Mouse (Mus musculus): ENCODE results near the gene Auts2. TPM values are rescaled to one million over a fixed set of nuclear protein-coding genes. Genes with fewer than 3 reads are reported as not detected.
A peak's percentile ranks its signal among the peaks of the same experiment; 100 is the strongest.

Gene Auts2
- polyA plus RNA-seq, 1 experiment from 2014 or later: 14.7 TPM

DNA sequence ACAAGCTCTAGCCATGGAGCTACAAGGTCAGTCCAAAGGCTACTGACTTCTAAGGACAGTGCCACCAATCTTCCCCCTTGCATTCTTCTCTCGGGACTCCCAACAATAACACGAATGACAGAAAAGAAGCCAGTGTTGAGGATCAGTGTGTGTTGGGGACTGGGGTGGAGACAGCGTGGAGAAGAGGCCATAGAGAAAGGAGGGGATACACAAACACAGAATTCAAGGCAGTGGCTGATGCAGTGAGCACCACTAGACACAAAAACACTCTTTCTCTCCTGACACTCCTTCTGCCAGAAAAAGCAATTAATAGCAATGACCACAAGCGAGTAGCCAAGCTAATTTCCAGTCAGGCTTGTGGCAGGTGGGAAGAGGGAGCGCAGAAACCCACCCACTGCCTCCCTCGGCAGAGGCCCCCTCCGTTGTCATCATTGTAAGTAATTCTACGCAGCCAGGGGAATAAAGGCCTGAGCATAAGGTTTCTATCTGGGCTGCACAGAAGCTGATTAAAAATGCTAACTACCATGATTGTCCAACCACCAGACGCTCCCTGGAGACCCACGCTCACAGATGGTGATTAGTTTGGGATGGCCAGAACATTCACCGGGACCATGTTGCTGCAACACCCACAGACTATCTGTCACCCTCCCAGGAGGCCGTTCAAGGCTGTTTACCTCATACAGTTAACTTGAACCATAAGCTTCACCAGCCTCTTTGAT, 862.9 kb downstream of the Auts2 start:
- Histone ChIP-seq H3K27ac (ENCODE audit: low read length) (no peak overlapping the region), H3K36me3 (ENCODE audit: control insufficient read depth, insufficient read depth, low read length) (no peaks in the 10 kb centered on the region; the same call in 1 of the 2 replicates), H3K4me3 (ENCODE audit: low read length) (no peak overlapping the region), H3K9me3 (ENCODE audit: control insufficient read depth, low read length) (peaks cover 4% of the 10 kb centered on the region; the same call in 1 of the 2 replicates), H3K27me3 (replicated peaks; ENCODE audit: control insufficient read depth, insufficient read depth, low read length) (no peaks in the 10 kb centered on the region), H3K4me1 (ENCODE audit: control insufficient read depth, insufficient read depth, low read length) (no peaks in the 10 kb centered on the region), H3K9ac (ENCODE audit: low read depth, low read length) (no peak overlapping the region), H3K4me2 (ENCODE audit: low read depth, low read length) (no peak overlapping the region)
- ATAC-seq: no peak
- 69% methylated on average over 12 of the region's 12 CpGs for WGBS

DNA sequence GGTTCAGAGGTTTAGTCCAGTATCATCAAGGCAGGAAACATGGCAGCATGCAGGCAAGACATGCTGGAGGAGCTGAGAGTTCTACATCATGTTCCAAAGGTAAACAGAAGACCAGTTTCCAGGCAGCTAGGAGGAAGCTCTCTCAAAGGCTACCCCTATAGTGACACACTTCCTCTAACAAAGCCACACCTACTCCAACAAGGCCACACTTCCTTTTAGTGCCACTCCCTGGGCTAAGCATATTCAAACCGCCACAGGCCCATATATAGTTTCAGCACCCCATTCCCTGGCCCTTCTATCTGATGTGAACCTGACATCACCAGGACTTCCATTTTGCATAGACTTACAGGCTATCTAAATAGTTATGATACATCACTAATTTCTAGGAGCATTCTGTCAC, 863.6 kb downstream of the Auts2 start:
- H3K9me3 ChIP-seq (ENCODE audit: control insufficient read depth, low read length): peaks cover 4% of the 10 kb centered on the region; the same call in 1 of the 2 replicates
- H3K9ac ChIP-seq (ENCODE audit: low read depth, low read length): no peak overlapping the region
- no peak overlapping the region for H3K4me3 ChIP-seq (ENCODE audit: low read length)
- WGBS: 70% methylated on average over 1 of the region's 1 CpGs
- ATAC-seq: 0 out of 2 replicates have a peak, but pooled peaks have one; percentile 18
- no peak overlapping the region for H3K4me2 ChIP-seq (ENCODE audit: low read depth, low read length)
- H3K4me1 ChIP-seq (ENCODE audit: control insufficient read depth, insufficient read depth, low read length): no peaks in the 10 kb centered on the region
- H3K27me3 ChIP-seq (replicated peaks; ENCODE audit: control insufficient read depth, insufficient read depth, low read length): no peaks in the 10 kb centered on the region
- no peak overlapping the region for H3K27ac ChIP-seq (ENCODE audit: low read length)
- no peaks in the 10 kb centered on the region; the same call in 1 of the 2 replicates for H3K36me3 ChIP-seq (ENCODE audit: control insufficient read depth, insufficient read depth, low read length)

GRCm38 (mm10) chr5:131677518-131677917, 865.6 kb downstream of the Auts2 start:
- Histone ChIP-seq H3K4me2 (ENCODE audit: low read depth, low read length) (no peak overlapping the region), H3K9ac (ENCODE audit: low read depth, low read length) (no peak overlapping the region), H3K9me3 (ENCODE audit: control insufficient read depth, low read length) (no peaks in the 10 kb centered on the region), H3K4me3 (ENCODE audit: low read length) (no peak overlapping the region), H3K4me1 (ENCODE audit: control insufficient read depth, insufficient read depth, low read length) (no peaks in the 10 kb centered on the region), H3K27ac (ENCODE audit: low read length) (no peak overlapping the region), H3K27me3 (replicated peaks; ENCODE audit: control insufficient read depth, insufficient read depth, low read length) (no peaks in the 10 kb centered on the region), H3K36me3 (ENCODE audit: control insufficient read depth, insufficient read depth, low read length) (no peaks in the 10 kb centered on the region)
- WGBS: 88% methylated on average over 5 of the region's 5 CpGs
- no peak for ATAC-seq

DNA sequence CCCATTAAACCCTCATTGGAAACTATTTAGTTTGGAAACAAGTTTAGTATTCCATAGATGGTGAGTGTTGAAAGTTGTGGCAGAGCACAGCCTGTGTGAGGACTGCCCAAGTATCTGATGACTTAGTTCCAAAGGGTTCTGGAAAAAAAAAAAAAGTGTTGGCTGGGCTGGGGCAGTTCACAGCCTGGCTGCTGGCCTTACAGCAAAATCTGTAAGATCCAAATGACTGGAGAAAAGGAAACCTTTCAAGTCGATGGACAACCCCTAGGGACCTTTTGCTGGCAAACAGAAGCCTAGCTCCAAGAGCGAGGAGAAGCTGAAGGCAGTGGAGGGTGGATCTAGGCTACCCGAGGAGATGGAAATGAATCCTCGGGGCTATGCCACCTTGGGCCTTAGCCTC, 869.4 kb downstream of the Auts2 start:
- Histone ChIP-seq H3K4me3 (ENCODE audit: low read length) (no peak overlapping the region), H3K4me1 (ENCODE audit: control insufficient read depth, insufficient read depth, low read length) (no peaks in the 10 kb centered on the region), H3K4me2 (ENCODE audit: low read depth, low read length) (no peak overlapping the region), H3K36me3 (ENCODE audit: control insufficient read depth, insufficient read depth, low read length) (no peaks in the 10 kb centered on the region), H3K9ac (ENCODE audit: low read depth, low read length) (no peak overlapping the region), H3K27ac (ENCODE audit: low read length) (no peak overlapping the region), H3K27me3 (replicated peaks; ENCODE audit: control insufficient read depth, insufficient read depth, low read length) (no peaks in the 10 kb centered on the region), H3K9me3 (ENCODE audit: control insufficient read depth, low read length) (no peaks in the 10 kb centered on the region)
- no peak for ATAC-seq
- WGBS: 84% methylated on average over 4 of the region's 4 CpGs

- H3K9me3 ChIP-seq (ENCODE audit: control insufficient read depth, low read length): no peaks in the 10 kb centered on the region
- no peak for ATAC-seq
- H3K27me3 ChIP-seq (replicated peaks; ENCODE audit: control insufficient read depth, insufficient read depth, low read length): no peaks in the 10 kb centered on the region
- H3K4me2 ChIP-seq (ENCODE audit: low read depth, low read length): no peak overlapping the region
- no peak overlapping the region for H3K27ac ChIP-seq (ENCODE audit: low read length)
- H3K36me3 ChIP-seq (ENCODE audit: control insufficient read depth, insufficient read depth, low read length): no peaks in the 10 kb centered on the region
- no peak overlapping the region for H3K9ac ChIP-seq (ENCODE audit: low read depth, low read length)
- WGBS: 77% methylated on average over 8 of the region's 8 CpGs
- no peak overlapping the region for H3K4me3 ChIP-seq (ENCODE audit: low read length)
- no peaks in the 10 kb centered on the region for H3K4me1 ChIP-seq (ENCODE audit: control insufficient read depth, insufficient read depth, low read length)
Measured at GRCm38 (mm10) chr5:131665068-131665467, 878.1 kb downstream of the Auts2 start.

- Histone ChIP-seq H3K4me1 (ENCODE audit: control insufficient read depth, insufficient read depth, low read length) (no peaks in the 10 kb centered on the region), H3K27me3 (replicated peaks; ENCODE audit: control insufficient read depth, insufficient read depth, low read length) (no peaks in the 10 kb centered on the region), H3K4me2 (ENCODE audit: low read depth, low read length) (no peak overlapping the region), H3K4me3 (ENCODE audit: low read length) (no peak overlapping the region), H3K9ac (ENCODE audit: low read depth, low read length) (no peak overlapping the region), H3K27ac (ENCODE audit: low read length) (no peak overlapping the region), H3K9me3 (ENCODE audit: control insufficient read depth, low read length) (no peaks in the 10 kb centered on the region), H3K36me3 (ENCODE audit: control insufficient read depth, insufficient read depth, low read length) (no peaks in the 10 kb centered on the region)
- no peak for ATAC-seq
- 87% methylated on average over 7 of the region's 7 CpGs for WGBS
Measured at GRCm38 (mm10) chr5:131664657-131665056, 878.5 kb downstream of the Auts2 start.

DNA sequence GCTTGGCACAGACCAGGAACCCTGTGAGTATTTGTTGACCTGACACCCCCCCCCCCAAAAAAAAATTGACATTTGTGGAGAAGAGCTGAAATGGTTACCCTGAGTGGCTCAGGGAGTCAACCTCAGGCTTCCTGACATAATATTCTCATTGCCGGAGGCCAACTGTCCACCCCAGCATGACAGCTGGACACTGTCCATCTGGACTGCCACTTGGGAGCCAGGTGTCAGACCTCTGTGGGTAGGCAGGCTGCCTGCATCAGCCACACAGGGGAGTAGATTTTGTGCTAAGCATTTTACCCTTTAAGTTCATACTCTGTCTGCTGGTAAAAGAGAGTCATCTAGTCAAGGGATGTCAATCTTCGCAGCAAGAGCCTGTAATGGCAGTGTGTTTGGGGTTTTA, 880.5 kb downstream of the Auts2 start:
- no peaks in the 10 kb centered on the region for H3K27me3 ChIP-seq (replicated peaks; ENCODE audit: control insufficient read depth, insufficient read depth, low read length)
- H3K4me1 ChIP-seq (ENCODE audit: control insufficient read depth, insufficient read depth, low read length): no peaks in the 10 kb centered on the region
- no peaks in the 10 kb centered on the region for H3K9me3 ChIP-seq (ENCODE audit: control insufficient read depth, low read length)
- H3K4me2 ChIP-seq (ENCODE audit: low read depth, low read length): no peak overlapping the region
- no peak overlapping the region for H3K27ac ChIP-seq (ENCODE audit: low read length)
- H3K9ac ChIP-seq (ENCODE audit: low read depth, low read length): no peak overlapping the region
- ATAC-seq: no peak
- H3K36me3 ChIP-seq (ENCODE audit: control insufficient read depth, insufficient read depth, low read length): no peaks in the 10 kb centered on the region
- H3K4me3 ChIP-seq (ENCODE audit: low read length): no peak overlapping the region
- WGBS: 78% methylated on average over 2 of the region's 2 CpGs

GRCm38 (mm10) chr5:131658822-131659515, 884.2 kb downstream of the Auts2 start:
- H3K36me3 ChIP-seq (ENCODE audit: control insufficient read depth, insufficient read depth, low read length): no peaks in the 10 kb centered on the region
- WGBS: 87% methylated on average over 19 of the region's 19 CpGs
- no peaks in the 10 kb centered on the region for H3K4me1 ChIP-seq (ENCODE audit: control insufficient read depth, insufficient read depth, low read length)
- H3K27me3 ChIP-seq (replicated peaks; ENCODE audit: control insufficient read depth, insufficient read depth, low read length): no peaks in the 10 kb centered on the region
- H3K4me3 ChIP-seq (ENCODE audit: low read length): no peak overlapping the region
- no peak overlapping the region for H3K9ac ChIP-seq (ENCODE audit: low read depth, low read length)
- no peaks in the 10 kb centered on the region for H3K9me3 ChIP-seq (ENCODE audit: control insufficient read depth, low read length)
- H3K27ac ChIP-seq (ENCODE audit: low read length): no peak overlapping the region
- no peak for ATAC-seq
- no peak overlapping the region for H3K4me2 ChIP-seq (ENCODE audit: low read depth, low read length)

DNA sequence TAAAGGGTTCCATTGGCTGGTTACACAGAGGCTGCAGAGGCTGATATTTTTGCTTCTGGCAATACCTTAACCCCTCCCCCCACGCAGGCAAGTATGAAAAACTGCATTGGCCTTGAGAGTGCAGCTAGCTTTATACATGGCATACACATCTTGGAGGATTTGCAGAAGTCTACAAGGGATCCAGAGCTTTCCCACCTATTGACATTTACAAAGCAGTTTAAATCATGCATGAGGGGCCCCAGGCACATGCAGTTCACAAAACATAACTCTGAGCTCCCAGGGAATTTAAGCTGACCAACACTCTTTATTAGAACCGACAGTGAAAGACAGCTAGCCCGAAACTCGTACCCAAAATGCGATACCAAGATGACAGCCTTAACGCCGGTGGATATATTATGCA, 888.9 kb downstream of the Auts2 start:
- no peak for ATAC-seq
- H3K9ac ChIP-seq (ENCODE audit: low read depth, low read length): no peak overlapping the region
- no peaks in the 10 kb centered on the region for H3K36me3 ChIP-seq (ENCODE audit: control insufficient read depth, insufficient read depth, low read length)
- no peak overlapping the region for H3K27ac ChIP-seq (ENCODE audit: low read length)
- no peaks in the 10 kb centered on the region for H3K9me3 ChIP-seq (ENCODE audit: control insufficient read depth, low read length)
- no peak overlapping the region for H3K4me2 ChIP-seq (ENCODE audit: low read depth, low read length)
- 63% methylated on average over 7 of the region's 7 CpGs for WGBS
- H3K4me3 ChIP-seq (ENCODE audit: low read length): no peak overlapping the region
- no peaks in the 10 kb centered on the region for H3K27me3 ChIP-seq (replicated peaks; ENCODE audit: control insufficient read depth, insufficient read depth, low read length)
- H3K4me1 ChIP-seq (ENCODE audit: control insufficient read depth, insufficient read depth, low read length): no peaks in the 10 kb centered on the region
